Mouse (Mus musculus): ENCODE data around the gene Dapk2. TPM values are rescaled to one million over a fixed set of nuclear protein-coding genes. Genes with fewer than 3 reads are reported as not detected.

Gene Dapk2
- polyA plus RNA-seq, 1 experiment from 2014 or later = 3.6 TPM

GRCm38 (mm10) chr9:66298783-66299182 is 140.8 kb downstream of the Dapk2 start:
- H3K9me3 ChIP-seq (replicated peaks) = no peaks in the 10 kb centered on the region
- DNase-seq (ENCODE audit: low spot score) = no peak

DNA sequence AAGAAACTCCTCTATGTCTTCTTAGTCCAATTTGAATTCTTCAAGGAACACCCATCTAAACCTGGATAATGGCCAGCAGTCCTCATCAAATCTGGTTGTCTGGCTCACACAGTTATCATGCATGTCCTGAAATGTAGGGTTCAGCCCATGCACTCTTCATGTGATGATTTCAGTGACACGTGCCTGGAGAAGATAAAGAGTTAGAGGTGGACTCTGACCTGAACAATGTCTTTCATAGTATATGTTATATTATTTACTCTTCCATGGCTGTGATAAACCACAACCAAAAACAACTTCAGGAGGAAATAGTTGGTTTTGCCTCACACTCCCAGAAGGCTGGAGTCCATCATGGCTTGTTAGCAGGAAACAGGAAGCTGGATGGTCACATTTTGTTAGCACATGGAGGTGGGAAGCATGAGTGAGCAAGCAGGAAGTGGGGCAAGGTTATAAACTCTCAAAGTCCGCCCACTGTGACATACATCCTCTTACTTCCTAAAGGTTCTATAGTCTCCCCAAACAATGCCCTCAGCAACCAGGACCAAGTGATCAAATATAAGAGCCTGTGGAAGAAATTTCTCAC is 142.5 kb downstream of the Dapk2 start:
- H3K36me3 ChIP-seq = no peaks in the 10 kb centered on the region
- no peaks in the 10 kb centered on the region for H3K9me3 ChIP-seq (replicated peaks)
- no peaks in the 10 kb centered on the region for H3K27me3 ChIP-seq (ENCODE audit: low read depth, poor library complexity, severe bottlenecking)
- no peak overlapping the region for H3K27ac ChIP-seq
- DNase-seq (ENCODE audit: low spot score) = no peak
- H3K4me1 ChIP-seq = peaks cover 8% of the 10 kb centered on the region
- H3K4me3 ChIP-seq = no peak overlapping the region
- 91% methylated on average over 2 of the region's 2 CpGs for WGBS

More at GRCm38 (mm10) chr9:66298783-66299182, 140.8 kb downstream of the Dapk2 start:
- Histone ChIP-seq H3K27ac (no peak overlapping the region), H3K4me3 (no peak overlapping the region), H3K27me3 (ENCODE audit: low read depth, poor library complexity, severe bottlenecking) (no peaks in the 10 kb centered on the region), H3K4me1 (peaks cover 11% of the 10 kb centered on the region), H3K36me3 (no peaks in the 10 kb centered on the region)
- 89% methylated on average over 4 of the region's 4 CpGs for WGBS

- no peaks in the 10 kb centered on the region for H3K36me3 ChIP-seq
- no peak overlapping the region for H3K27ac ChIP-seq
- H3K4me1 ChIP-seq = peaks cover 8% of the 10 kb centered on the region
- no peaks in the 10 kb centered on the region for H3K27me3 ChIP-seq (ENCODE audit: low read depth, poor library complexity, severe bottlenecking)
- WGBS = 85% methylated on average over 3 of the region's 3 CpGs
- H3K4me3 ChIP-seq = no peak overlapping the region
- no peak for DNase-seq (ENCODE audit: low spot score)
- no peaks in the 10 kb centered on the region for H3K9me3 ChIP-seq (replicated peaks)
These were observed 146.5 kb downstream of the Dapk2 start for GRCm38 (mm10) chr9:66304320-66305090.

GRCm38 (mm10) chr9:66305121-66306112 is 147.4 kb downstream of the Dapk2 start:
- DNase-seq (ENCODE audit: low spot score) = no peak
- Histone ChIP-seq H3K27me3 (ENCODE audit: low read depth, poor library complexity, severe bottlenecking) (no peaks in the 10 kb centered on the region), H3K36me3 (no peaks in the 10 kb centered on the region), H3K9me3 (replicated peaks) (no peaks in the 10 kb centered on the region), H3K4me3 (no peak overlapping the region), H3K4me1 (peaks cover 8% of the 10 kb centered on the region), H3K27ac (no peak overlapping the region)
- WGBS = 68% methylated on average over 25 of the region's 25 CpGs

DNA sequence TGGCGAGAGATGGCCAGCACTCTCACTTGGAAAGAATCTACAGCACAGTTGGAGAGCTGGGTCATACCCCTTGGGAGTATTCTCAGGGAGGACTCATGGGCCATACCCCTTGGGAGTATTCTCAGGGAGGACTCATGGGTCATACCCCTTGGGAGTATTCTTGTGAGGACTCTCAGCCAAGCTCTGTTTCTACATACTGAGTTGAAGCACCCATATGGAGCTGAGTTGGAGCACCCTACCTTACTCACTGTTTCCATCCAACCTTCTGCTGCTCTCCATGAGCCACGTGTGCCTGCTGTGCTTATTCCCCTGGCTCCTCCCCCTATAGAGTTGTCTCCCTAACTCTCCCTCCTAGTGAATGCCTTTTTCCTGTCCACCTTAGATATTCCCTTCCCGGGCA is 148.4 kb downstream of the Dapk2 start:
- Histone ChIP-seq H3K4me1 (peaks cover 8% of the 10 kb centered on the region), H3K27me3 (ENCODE audit: low read depth, poor library complexity, severe bottlenecking) (no peaks in the 10 kb centered on the region), H3K36me3 (no peaks in the 10 kb centered on the region), H3K4me3 (no peak overlapping the region), H3K27ac (no peak overlapping the region), H3K9me3 (replicated peaks) (no peaks in the 10 kb centered on the region)
- 77% methylated on average over 3 of the region's 3 CpGs for WGBS
- DNase-seq (ENCODE audit: low spot score) = no peak

GRCm38 (mm10) chr9:66307341-66307740 is 149.3 kb downstream of the Dapk2 start:
- Histone ChIP-seq H3K27me3 (ENCODE audit: low read depth, poor library complexity, severe bottlenecking) (no peaks in the 10 kb centered on the region), H3K4me3 (no peak overlapping the region), H3K9me3 (replicated peaks) (no peaks in the 10 kb centered on the region), H3K27ac (no peak overlapping the region), H3K36me3 (no peaks in the 10 kb centered on the region), H3K4me1 (peaks cover 8% of the 10 kb centered on the region)
- peak; percentile 79 for DNase-seq (ENCODE audit: low spot score)
- WGBS = 11% methylated on average over 2 of the region's 2 CpGs

DNA sequence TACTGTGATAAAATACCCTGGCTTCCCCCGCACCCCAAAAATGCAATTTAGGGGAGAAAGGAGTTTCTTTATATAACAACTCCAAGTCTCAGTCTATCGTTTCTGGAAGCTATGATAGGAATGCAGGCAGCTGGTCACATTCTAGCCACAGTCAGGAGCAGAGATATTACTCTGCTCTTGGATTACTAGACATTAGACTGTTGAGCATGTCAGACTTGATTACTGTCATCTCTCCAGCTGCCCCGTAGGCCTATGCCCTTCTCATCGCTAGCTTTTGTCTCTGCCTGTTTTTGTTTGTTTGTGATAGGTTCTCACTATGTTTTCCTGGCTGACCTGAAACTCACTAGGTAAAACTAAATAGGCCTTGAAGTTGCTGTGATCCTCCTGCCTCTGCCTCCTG is 150.7 kb downstream of the Dapk2 start:
- no peaks in the 10 kb centered on the region for H3K27me3 ChIP-seq (ENCODE audit: low read depth, poor library complexity, severe bottlenecking)
- peaks cover 8% of the 10 kb centered on the region for H3K4me1 ChIP-seq
- no peak overlapping the region for H3K27ac ChIP-seq
- H3K36me3 ChIP-seq = no peaks in the 10 kb centered on the region
- WGBS = 83% methylated on average over 4 of the region's 4 CpGs
- H3K4me3 ChIP-seq = no peak overlapping the region
- DNase-seq (ENCODE audit: low spot score) = no peak
- H3K9me3 ChIP-seq (replicated peaks) = no peaks in the 10 kb centered on the region

- H3K27me3 ChIP-seq (ENCODE audit: low read depth, poor library complexity, severe bottlenecking) = no peaks in the 10 kb centered on the region
- H3K36me3 ChIP-seq = no peaks in the 10 kb centered on the region
- 37% methylated on average over 3 of the region's 3 CpGs for WGBS
- no peaks in the 10 kb centered on the region for H3K4me1 ChIP-seq
- H3K27ac ChIP-seq = no peak overlapping the region
- H3K9me3 ChIP-seq (replicated peaks) = no peaks in the 10 kb centered on the region
- DNase-seq (ENCODE audit: low spot score) = no peak
- no peak overlapping the region for H3K4me3 ChIP-seq
These were observed 153.4 kb downstream of the Dapk2 start for GRCm38 (mm10) chr9:66311458-66311857.

- Histone ChIP-seq H3K9me3 (replicated peaks) (no peaks in the 10 kb centered on the region), H3K36me3 (no peaks in the 10 kb centered on the region), H3K4me1 (no peaks in the 10 kb centered on the region), H3K27ac (no peak overlapping the region), H3K27me3 (ENCODE audit: low read depth, poor library complexity, severe bottlenecking) (no peaks in the 10 kb centered on the region), H3K4me3 (no peak overlapping the region)
- no peak for DNase-seq (ENCODE audit: low spot score)
- WGBS = 89% methylated on average over 2 of the region's 2 CpGs
These were observed 158.6 kb downstream of the Dapk2 start for GRCm38 (mm10) chr9:66316603-66317002.

Other genes starting within 250 kb of the Dapk2 start
- 29.8 and 32.5 TPM in 2 replicates for gene Trip4, start 249.4 kb upstream of the Dapk2 start, polyA plus RNA-seq (2016; fragmentation: Nextera tagmentation; extraction: Ambion mirVana)
- 11.8 and 15.4 TPM in 2 replicates for gene Csnk1g1, start 249.3 kb upstream of the Dapk2 start, polyA plus RNA-seq (2016; fragmentation: Nextera tagmentation; extraction: Ambion mirVana)
- 501 and 523 TPM in 2 replicates for gene Ppib, start 98.0 kb upstream of the Dapk2 start, polyA plus RNA-seq (2016; fragmentation: Nextera tagmentation; extraction: Ambion mirVana)
- gene Snx22, start 88.5 kb upstream of the Dapk2 start, polyA plus RNA-seq (2016; fragmentation: Nextera tagmentation; extraction: Ambion mirVana) = 1.9 and 2.4 TPM in 2 replicates
- 122 and 126 TPM in 2 replicates for gene Snx1, start 31.6 kb upstream of the Dapk2 start, polyA plus RNA-seq (2016; fragmentation: Nextera tagmentation; extraction: Ambion mirVana)
- 166 and 171 TPM in 2 replicates for gene Ciao2a, start 31.6 kb upstream of the Dapk2 start, polyA plus RNA-seq (2016; fragmentation: Nextera tagmentation; extraction: Ambion mirVana)
- 21.4 and 22.4 TPM in 2 replicates for gene Herc1, start 192.2 kb downstream of the Dapk2 start, polyA plus RNA-seq (2016; fragmentation: Nextera tagmentation; extraction: Ambion mirVana)